Mouse (Mus musculus): ENCODE data around the gene Prdx5.

GRCm38 (mm10) chr19:6916496-6916895, 6.6 kb upstream of the Prdx5 start:
- TF ChIP-seq POLR2A (IDR thresholded peaks at IDR 0.05; ENCODE audit: extremely low read depth, insufficient read depth, low read length) (no peak), CTCF (IDR thresholded peaks at IDR 0.05; ENCODE audit: extremely low read depth, insufficient read depth, low read length) (no peak)
